Mouse (Mus musculus) large intestine, adult 2 months (tissue): ENCODE results near the gene Smim6. TPM values are rescaled to one million over a fixed set of nuclear protein-coding genes. Genes with fewer than 3 reads are reported as not detected.

ENCODE experiments used
- DNase-seq: peaks from one replicate; pipeline ENCODE4 v3.0.0-alpha.2; 2012; ENCODE audit warnings: low read depth, low spot score
- WGBS: fragments of 180-500 bp; shearing (Covaris S2); methylation state at CpG from one replicate; pipeline ENCODE4 v1.1.7; 2018; 5-methylcytosine and 5-hydroxymethylcytosine counted together
- polyA plus RNA-seq: library from polyadenylated mRNA; depleted of rRNA; stranded (reverse); fragments of >200 nt; gene quantifications from 2 replicates; pipeline ENCODE4 v1.2.3, GENCODE M21; 2012

Gene Smim6
- polyA plus RNA-seq, 1 experiment: 45.5 TPM

DNA sequence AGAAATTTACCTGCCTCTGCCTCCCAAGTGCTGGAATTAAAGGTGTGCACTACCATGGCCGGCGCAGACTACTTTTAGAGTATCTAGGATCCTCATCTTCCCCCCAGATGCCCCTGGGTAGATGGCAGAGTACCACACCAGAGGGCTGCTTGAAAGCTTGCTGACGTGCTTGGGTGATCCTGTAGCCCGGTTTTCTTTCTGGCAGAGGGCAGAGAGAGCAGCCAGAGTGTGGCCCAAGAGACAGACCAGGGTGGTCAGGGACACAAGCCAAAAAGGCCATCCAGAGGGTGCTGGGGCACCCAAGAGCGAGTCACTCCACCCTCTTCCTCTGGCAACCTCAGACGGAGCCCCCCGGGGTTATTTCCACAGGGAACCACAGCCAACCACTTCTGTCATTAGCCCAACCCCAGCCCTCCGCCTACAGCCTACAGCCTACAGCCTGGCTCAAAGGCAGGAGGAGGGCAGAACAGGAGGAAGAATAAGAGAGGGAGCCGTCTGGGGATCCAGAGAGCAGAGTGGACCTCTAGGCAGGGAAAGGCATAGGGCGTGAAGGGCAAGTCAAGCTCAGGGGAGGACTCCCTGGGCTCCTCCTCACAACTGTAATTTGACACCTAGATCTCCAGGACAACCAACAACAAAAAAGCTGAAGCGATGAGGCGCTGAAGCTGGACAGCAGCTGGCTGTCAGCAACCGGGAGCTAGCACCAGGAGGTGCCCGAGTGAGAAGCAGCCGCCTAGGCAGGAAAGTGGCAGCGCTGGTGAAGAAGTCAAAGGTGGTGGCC is 12.1 kb upstream of the Smim6 start, which contains the start of gene Smim5:
Gene Smim5, plus strand, starts transcription at position 481 of the 781 bp plus-strand sequence.
- no peak for DNase-seq
- 32% methylated on average over 16 of the region's 16 CpGs for WGBS

DNA sequence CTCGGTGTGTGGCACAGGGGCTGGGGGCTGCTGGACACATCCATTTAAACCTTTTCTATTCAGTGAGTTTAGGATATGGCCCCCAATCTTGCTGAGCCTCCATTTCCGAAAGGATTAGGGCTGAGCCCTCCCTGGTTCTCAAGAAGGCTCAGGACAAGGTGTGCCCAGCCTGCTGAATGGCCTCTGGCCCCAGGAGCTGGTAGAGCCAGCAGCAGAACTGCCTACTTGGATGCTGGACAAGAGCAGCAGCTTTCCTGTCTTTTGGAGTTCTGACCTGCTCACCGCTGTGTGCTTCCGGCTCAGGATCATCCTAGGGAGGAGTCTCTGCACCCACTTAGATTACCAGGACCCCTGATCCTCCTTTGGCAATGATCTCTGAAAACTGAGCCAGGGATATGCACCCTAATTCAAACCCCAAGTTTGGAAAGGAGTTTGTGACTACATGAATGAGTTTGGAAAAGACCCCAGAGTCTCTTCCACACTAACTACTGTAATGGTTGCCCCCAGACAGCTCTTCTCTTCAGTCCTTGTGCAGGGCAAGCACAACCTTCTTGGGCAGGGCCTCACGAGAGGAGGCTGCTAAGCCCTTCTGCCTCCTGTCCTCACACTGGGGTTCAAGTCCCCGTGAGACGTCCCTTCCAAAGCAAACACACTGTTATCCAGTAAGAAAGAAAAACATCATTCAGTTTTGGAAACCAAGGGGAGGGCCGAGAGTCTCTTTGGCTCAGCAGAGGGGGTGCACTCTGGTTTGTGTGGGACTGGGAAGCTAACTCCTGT is 11.1 kb upstream of the Smim6 start:
- WGBS: 55% methylated on average over 8 of the region's 8 CpGs
- no peak for DNase-seq

DNA sequence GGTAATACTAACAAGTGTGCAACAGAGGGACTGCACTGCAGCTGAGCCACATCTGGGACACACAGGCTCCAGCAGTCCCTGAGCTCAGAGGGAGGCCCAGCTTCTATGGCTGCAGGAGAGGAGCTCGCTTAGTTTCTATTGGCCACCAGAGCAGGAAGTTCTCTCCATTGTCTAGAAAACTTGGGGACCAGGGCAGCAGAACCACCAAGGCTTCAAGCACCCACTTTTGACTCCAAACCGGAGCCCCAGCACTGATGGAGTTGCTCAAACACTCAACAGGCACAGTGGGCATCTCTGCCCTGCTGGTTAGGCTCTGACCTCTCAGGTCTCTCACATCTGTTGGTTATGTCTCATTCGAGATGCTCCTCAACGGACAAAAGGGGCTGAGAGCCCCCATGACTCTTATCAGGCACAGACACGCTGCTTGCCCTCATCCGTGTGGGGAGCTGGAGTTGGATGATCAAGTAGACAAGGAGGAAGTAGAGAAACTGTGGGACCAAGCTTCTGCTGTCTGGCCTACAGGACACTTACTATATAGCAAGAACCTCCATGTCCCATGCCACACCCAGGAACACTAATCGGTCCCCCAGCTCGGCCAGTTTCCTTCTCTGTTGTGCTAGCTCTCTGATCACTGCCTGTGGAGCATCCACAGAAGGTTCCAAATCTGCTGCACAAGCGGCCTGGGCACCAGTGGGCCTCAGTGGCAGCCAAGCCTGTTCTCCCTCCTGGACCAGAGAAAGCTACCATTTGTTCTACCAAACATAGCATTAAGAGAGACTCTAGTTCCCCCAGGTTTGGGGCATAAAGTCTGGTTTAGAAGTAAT is 10.3 kb upstream of the Smim6 start:
- DNase-seq: no peak
- 81% methylated on average over 9 of the region's 9 CpGs for WGBS

DNA sequence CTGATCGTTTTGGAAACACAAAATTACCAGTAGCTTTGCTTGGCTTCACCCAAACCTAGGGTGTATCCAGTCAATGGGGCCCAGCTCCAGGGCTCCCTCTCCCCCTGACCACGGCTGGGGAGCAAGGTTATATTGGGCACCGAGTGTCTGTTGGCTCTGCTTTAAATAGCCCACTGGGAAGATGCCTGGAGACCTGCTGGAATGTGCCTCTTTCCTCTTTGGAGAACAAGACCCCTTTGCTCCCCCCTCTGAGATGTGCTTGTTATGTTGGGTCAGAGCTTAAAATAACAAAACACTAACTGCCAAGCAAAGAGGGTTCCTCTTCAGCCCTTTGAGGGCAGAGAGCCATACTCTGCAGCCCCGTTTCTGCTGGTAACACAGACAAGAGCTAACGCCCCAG is 9.6 kb upstream of the Smim6 start:
- no peak for DNase-seq
- 62% methylated on average over 5 of the region's 5 CpGs for WGBS

DNA sequence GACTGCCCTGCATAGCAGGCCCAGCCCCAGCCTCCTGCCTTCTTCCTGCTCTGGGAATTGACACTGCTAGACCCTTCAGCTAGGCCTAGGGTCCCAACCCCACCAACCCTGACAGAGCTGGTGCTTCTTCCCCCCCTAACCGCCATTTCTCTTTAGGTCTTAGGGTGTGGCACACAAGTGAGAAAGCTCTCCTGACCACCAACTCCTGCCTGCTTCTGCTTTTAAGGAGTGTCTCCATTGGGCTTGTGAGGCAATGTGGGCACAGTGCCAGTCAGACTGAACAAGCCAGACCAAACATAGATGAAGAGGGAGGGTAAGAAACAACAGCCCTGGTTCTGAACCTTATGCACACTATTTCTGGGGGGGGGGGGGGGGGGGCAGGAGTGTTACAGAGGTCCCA is 9.0 kb upstream of the Smim6 start:
- DNase-seq: no peak
- WGBS: 23% methylated on average over 1 of the region's 1 CpGs

DNA sequence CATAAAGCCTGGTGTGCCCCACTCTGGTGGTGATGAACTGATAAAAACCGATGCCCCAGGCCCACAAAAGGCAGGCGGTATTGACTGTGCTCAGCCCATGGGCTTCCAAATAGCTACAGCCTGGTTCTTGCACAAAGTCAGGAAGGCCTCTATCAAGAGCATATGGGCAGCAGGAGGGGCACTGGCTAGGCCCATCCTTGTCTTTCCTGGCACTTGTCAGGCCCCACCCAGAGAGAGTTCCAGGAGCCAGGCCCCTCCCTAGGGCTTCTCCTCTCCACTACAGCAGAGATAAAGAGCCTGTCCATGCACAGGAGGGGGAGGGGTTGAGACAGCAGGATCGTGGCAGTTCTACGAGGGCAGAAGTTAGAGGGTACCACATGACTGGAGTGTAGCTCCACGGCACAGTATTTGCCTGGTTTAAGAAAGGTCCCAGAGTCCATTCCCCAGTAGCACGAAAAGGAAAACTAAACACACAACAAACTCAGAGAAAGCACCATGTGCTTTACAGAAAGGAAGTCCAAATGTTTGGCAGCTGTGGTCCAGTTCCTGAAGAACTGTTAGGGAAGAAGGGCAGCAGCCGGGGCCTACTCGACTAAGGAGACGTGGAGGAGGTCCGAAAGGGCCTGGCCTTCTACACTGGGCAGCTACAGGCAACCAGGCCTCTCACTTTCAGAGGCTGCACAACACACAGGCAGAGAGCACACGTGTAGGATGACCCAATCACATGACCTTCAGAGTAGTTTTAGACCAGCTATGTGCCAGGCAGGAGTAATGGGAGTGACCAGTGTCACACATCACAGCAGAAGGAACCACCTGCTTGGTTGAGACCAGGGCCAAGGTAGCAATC is 8.2 kb upstream of the Smim6 start:
- no peak for DNase-seq

DNA sequence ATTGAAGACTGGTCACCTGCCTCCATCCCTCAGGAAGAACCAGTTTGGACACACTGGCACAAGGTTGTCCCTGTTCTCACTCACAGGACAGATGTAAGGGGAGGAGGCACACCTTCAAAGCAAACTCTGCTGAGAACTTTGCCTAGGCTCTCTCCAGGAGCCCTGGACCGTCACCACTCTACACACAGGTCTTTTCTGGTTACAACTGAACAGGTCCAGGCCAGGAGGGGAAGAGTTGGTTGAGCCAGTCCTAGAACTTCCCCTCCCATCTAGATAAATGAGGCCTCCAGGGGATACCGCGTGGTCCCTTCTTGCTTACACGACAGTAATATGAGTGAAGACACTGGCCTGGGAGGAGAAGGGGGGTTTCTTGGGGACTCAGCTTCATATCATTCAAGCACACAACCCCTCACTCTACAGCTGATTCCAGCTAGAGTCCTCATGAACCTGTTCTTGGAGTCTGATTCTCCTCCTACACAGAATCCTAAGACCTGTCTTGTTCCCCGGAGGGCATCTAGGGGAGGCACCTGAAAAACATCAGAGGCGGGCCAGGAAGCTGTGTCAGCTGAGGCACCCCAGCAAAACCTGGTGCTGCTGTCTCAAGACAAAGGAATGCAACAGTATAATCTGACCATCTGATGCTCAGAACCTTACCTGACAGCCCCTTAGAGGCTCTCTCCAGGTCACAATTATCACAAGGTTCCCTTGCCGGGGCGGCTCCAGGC is 7.4 kb upstream of the Smim6 start:
- 41% methylated on average over 8 of the region's 8 CpGs for WGBS
- DNase-seq: no peak

More for the DNA sequence above, 8.2 kb upstream of the Smim6 start:
- 28% methylated on average over 11 of the region's 11 CpGs for whole genome bisulfite sequencing

DNA sequence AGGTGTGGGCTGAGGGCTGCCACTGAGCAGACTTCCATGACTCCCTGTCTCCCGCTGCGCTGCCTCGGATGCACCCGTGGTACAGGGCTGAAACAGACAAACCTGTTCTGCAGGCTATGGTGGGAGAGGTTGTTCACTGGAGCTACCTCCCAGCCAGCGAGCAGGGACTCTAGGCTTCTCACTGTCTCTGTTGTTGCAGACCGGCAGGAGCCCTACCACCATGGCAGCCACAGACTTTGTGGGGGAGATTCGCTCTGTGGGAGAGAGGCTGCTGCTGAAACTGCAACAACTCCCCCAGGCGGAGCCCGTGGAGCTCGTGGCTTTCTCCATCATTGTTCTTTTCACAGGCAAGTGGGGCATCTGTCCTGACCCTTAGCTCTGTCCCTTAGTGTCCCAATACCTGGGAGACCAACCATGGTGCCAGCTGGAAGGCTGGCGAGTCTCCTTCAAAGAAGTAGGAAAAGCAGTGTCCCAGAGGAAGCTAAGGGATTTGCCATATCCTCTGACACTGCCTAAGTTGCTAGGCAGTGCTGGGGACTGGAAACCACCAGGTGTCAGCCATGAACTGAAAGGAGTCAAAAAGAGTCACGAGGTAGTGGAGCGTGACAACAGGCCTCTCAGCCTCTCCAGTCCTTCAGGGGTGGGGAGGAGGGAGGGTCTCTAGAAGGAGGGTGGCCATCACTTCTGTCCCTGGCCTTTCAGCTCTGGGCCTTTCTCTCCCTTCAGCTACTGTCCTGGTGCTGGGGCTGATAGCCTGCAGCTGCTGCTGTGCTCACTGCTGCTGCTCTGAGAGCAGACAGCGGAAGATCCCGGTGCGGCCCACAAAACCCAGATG is 6.6 kb upstream of the Smim6 start:
- 47% methylated on average over 16 of the region's 16 CpGs for WGBS
- no peak for DNase-seq

DNA sequence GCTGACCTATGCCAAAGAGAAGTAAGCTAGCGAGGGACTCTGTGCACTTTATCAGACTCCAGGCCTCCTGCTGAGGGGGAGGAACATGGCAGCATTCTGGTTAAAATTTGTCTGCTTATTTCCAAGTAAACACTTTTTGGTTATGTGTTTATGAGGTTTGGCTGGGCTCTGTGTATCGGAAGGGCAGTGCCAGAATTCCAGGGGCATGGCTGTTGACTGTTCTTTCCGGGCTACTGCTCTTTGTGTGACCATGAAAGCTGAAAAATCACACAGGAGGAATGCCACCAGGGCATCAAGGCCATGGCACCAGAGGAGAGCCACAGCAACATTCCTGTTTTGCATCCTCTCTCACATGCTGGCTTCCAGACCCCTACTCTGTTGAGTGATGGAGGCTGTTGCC is 5.7 kb upstream of the Smim6 start:
- WGBS: 43% methylated on average over 3 of the region's 3 CpGs
- no peak for DNase-seq

DNA sequence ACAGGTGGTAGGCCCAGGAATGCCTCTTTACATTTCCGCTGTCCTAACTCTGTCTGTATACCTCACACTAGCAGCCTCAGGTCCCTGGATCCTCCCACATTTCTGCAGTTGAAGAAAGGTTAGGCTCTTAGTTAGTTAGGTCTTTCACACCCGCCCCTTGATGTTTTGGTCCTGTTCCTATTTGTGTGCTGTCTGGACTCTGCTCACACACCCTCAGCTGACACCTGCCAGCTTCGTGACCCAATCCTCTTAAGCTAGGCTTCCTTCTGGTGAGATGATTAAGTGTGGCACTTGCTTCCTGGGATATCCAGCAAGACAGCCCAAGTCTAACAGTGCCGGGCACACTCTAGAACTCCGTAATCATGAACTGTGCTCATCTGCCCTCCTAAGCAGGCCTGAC is 5.3 kb upstream of the Smim6 start:
- DNase-seq: no peak
- 59% methylated on average over 5 of the region's 5 CpGs for WGBS

DNA sequence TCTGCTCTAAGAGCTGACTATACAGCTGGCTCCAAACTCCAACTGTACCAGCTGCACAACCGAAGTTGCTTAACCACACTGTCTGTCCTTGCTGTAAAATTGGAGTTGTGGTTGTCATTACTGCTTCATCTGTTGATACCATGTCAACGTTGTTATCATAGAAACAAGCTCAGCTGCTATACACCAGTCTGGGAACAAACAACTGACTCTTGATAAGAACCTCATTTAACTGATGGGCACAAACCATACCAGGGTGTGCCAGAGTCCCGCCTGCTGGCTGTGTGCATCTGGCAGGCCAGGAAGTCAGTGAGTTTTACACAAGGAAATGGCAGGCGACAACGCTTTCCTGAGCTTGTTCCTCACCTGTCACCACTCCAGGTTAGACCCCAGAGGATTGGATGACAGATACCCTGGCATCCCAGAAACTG is 669 bp upstream of the Smim6 start:
- 31% methylated on average over 5 of the region's 5 CpGs for WGBS
- peak; percentile 78 for DNase-seq

DNA sequence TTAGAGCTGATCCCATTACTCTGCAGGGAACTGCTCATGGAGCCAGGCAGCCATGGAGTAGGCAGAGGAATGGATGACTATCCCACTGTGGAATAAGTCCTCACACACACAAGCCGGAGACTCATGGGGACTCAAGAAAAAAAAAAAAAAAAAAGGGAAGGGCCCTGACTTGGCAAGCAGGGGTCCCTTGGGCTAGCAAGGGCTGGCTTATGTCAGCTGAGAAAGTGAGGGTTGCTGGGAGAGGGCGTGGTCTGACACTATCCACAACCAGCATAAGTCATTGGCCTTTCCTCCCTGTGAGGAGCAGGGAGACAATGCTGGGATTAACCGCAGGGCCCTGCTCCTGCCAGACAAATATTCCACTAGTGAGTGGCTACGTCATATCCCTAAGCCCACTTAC is 4.8 kb downstream of the Smim6 start:
- no peak for DNase-seq
- WGBS: 84% methylated on average over 4 of the region's 4 CpGs

DNA sequence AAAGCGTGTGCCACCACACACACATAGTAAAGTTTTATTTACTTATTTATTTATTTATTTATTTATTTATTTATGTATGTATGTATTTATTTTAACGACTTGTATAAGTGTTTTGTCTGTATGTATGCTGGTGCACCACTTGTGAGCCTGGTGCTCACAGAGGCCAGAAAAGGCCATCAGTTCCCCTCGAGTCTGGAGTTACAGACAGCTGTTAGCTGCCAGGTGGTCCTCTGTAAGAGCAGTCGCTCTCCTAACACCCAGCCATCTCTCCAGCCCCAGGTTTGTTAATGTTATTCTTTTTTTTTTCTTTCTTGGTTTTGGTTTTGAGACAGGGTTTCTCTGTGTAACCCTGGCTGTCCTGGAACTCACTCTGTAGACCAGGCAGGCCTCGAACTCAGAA is 6.8 kb downstream of the Smim6 start:
- 88% methylated on average over 5 of the region's 5 CpGs for WGBS
- no peak for DNase-seq

DNA sequence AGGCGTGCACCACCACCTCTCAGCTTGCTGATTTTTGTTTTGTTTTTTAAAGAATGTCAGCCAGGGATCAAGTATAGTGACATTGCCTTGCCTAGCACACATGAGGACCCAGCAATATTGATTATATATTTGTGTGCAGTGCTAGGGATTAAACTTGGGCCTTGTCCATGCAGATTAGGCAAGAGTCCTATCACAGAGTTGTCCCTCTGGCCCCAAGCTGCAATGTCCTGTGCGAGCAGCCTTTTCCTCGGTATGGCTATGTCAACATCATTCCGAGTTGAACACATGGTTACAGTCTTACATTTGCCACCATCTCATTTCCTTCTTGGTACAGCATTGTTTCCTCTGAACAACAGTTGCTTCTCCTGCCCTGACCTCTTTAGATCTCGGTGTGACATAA is 7.3 kb downstream of the Smim6 start:
- no peak for DNase-seq
- 73% methylated on average over 5 of the region's 5 CpGs for WGBS

DNA sequence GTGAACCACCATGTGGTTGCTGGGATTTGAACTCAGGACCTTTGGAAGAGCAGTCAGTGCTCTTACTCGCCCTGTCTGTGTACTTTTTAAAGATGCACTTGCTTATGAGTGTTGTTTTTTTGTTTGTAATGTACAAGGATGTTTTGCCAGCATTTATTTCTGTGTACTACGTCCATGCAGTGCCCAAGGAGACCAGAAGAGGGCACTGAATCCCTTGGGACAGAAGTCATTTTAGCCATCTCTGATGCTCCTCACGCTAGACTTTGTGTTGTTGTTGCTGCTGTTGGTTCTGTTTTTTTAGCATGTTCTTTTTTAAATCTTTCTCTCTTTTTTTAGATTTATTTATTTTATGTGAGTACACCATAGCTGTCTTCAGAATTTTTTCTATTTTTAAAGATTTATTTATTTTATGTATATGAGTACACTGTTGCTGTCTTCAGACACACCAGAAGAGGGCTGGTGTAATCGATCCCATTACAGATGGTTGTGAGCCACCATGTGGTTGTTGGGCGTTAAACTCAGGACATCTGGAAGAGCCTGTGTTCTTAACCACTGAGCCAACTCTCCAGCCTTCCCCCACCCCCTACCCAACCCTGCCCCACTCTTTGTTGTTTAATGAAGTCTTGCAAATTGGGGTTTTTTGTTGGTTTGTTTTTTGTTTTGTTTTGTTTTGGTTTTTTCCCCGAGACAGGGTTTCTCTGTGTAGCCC is 8.4 kb downstream of the Smim6 start:
- WGBS: 21% methylated on average over 6 of the region's 6 CpGs
- DNase-seq: no peak

DNA sequence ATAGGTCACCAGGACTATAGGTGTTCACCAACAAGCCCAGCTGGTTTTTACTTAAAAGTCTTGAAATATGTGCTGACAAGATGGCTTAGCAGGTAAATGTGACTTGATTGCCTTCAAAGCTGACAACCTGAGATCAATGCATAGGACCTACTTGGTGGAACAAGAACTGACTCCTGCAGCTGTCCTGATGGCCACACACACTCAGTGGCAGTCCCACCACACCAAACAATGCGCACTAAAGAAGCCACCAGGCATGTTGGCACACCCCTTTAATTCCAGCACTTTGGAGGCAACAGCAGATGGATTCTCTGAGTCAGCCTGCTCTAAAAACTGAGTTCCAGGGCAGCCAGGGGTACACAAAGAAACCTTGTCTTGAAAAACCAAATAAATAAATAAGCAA is 10.2 kb downstream of the Smim6 start:
- no peak for DNase-seq
- 97% methylated on average over 1 of the region's 1 CpGs for WGBS

DNA sequence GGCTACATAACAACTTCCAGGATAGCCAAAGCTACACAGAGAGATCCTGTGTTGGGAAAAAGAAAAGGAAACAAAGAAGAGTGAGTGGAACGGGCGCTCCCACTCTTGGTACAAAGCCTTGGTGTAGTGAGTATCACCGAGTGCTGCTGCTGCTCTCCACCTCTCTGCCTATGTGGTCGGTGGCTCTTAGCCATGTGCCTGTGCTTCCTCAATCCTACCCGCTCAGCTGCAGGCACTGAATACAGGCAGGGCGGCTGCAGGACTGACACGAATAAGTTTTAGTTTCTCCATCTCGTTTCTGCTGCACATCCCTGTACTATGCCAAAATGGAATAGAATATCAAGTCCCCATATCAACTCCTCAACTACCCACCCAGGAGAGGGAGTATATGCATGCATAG is 17.2 kb downstream of the Smim6 start:
- DNase-seq: no peak
- WGBS: 86% methylated on average over 8 of the region's 8 CpGs
